Mouse (Mus musculus): ENCODE measurements at regions not wholly inside any gene's neighbourhood (a gene's known extent, or its start where the extent isn't known, plus 50 kb on each side); places are given as distances from the start of the nearest gene placed in this dataset.

DNA sequence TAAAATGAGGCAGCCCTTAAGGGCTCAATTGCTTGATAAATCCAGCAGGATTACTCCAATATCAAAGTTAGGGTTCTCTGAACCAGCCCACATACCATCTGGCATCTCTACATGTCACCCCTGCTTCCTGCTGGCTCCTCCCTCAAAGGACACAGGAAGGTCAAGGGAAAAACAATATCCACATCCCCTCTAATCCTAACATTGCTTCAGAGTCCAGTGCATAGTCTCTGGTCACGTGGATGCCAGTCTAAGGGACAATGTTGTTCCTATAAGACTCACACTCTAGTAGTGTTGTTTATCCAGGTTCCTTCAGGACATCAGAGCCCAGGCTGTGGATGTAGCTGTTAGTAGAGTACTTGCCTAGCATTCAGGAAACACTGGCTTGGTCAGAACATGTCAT, 124.9 kb upstream of the Foxa2 start:
- 0 out of 2 replicates have a peak, but pooled peaks have one; percentile 27 for ATAC-seq
- Histone ChIP-seq H3K9ac (replicated peaks; ENCODE audit: low read length) (no peak overlapping the region), H3K4me1 (ENCODE audit: insufficient read depth, low read length) (no peaks in the 10 kb centered on the region), H3K27ac (peak overlapping the region; percentile 7; the same call in 1 of the 2 replicates), H3K27me3 (ENCODE audit: insufficient read depth, low read length) (no peaks in the 10 kb centered on the region), H3K9me3 (ENCODE audit: low read length) (no peaks in the 10 kb centered on the region), H3K4me3 (ENCODE audit: low read length) (no peak overlapping the region), H3K36me3 (ENCODE audit: insufficient read depth, low read length) (no peaks in the 10 kb centered on the region), H3K4me2 (ENCODE audit: low read depth, low read length) (no peak overlapping the region)
- TF ChIP-seq CTCF (IDR thresholded peaks at IDR 0.05; ENCODE audit: low read depth), result no peak
- WGBS, result 52% methylated on average over 1 of the region's 1 CpGs
- no peak for DNase-seq (ENCODE audit: low spot score)

DNA sequence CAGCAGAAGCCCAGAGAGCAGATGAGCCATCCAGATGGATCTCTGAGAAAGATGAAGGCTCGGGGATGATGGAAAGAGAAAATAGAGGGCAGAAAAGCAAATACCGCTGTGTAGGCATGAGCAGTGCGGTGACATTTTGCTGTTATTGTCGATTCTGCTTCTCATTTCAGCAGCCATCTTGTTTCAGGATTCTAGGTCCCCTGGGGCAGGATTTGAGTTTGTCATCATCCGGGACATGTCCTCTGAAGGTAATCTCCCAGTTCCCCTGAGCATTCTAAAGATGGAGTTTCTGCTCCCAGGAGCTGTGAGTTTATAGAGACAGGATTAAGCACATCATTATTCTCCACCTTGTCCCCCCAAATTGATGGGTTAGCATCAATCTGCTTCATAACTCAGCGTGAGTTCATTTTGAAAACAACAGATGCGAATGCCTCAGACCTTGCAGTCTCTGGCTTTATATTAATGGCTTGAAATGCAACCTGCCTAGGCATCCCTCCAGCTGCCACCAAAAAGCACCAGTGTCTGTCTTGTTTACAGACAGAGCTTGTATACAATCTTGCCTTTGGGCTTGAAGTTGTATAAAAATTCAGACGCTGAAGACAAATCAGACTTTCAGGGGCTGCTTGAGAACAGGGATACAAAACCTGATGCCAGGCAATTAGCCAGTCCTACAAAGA, 128.6 kb upstream of the Foxa2 start:
- H3K27ac ChIP-seq, result no peak overlapping the region; the same call in 1 of the 2 replicates
- H3K9me3 ChIP-seq (ENCODE audit: low read length), result no peaks in the 10 kb centered on the region
- 72% methylated on average over 8 of the region's 8 CpGs for WGBS
- no peak overlapping the region for H3K4me2 ChIP-seq (ENCODE audit: low read depth, low read length)
- H3K4me1 ChIP-seq (ENCODE audit: insufficient read depth, low read length), result no peaks in the 10 kb centered on the region
- H3K4me3 ChIP-seq (ENCODE audit: low read length), result no peak overlapping the region
- no peaks in the 10 kb centered on the region for H3K36me3 ChIP-seq (ENCODE audit: insufficient read depth, low read length)
- no peak for TF ChIP-seq CTCF (IDR thresholded peaks at IDR 0.05; ENCODE audit: low read depth)
- 0 out of 2 replicates have a peak, but pooled peaks have one; percentile 15 for ATAC-seq
- H3K9ac ChIP-seq (replicated peaks; ENCODE audit: low read length), result no peak overlapping the region
- DNase-seq (ENCODE audit: low spot score), result peak; percentile 30
- no peaks in the 10 kb centered on the region for H3K27me3 ChIP-seq (ENCODE audit: insufficient read depth, low read length)

DNA sequence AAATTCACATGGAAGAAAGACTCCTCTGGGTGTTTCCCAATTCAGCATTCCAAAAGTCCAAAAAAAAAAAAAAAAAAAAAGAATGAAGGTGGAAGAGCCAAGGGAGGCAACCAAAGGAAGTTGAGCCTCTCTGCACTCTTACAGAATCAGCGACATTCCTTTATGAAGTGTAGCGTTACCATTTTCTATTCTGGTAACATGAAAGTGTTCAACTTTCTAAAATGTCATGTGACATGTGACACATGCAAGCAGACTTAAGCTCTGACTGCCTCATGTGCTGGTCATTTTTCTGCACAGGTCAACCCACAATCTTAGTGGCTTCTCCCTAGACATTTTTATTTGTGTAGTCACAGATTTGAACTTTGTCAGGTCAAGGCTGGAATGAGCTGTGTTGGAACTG, 133.5 kb upstream of the Foxa2 start:
- WGBS, result 94% methylated on average over 2 of the region's 2 CpGs
- DNase-seq (ENCODE audit: low spot score) (no peak), ATAC-seq (no peak)
- no peak for TF ChIP-seq CTCF (IDR thresholded peaks at IDR 0.05; ENCODE audit: low read depth)
- Histone ChIP-seq H3K36me3 (ENCODE audit: insufficient read depth, low read length) (no peaks in the 10 kb centered on the region), H3K4me1 (ENCODE audit: insufficient read depth, low read length) (no peaks in the 10 kb centered on the region), H3K27ac (no peak overlapping the region), H3K9ac (replicated peaks; ENCODE audit: low read length) (no peak overlapping the region), H3K9me3 (ENCODE audit: low read length) (no peaks in the 10 kb centered on the region), H3K27me3 (ENCODE audit: insufficient read depth, low read length) (no peaks in the 10 kb centered on the region), H3K4me3 (ENCODE audit: low read length) (no peak overlapping the region), H3K4me2 (ENCODE audit: low read depth, low read length) (no peak overlapping the region)

DNA sequence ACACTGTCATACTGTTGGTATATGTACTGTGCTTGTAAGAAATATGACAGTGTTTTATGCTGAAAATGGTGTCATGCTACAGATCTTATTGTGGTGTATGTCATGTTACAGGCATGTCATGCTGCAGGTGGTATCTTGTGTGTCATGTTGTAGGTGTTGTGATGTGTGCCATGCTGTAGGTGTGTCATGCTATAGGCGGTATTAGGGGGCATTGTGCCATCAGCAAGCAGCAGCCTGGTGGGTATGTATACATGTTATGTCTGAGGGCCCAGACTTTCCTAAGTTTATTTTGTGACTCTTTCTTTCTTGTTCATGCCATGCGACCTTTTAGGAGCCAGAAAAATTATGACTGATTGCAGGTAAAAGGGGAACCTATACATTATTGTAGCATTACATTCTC, 134.7 kb upstream of the Foxa2 start:
- no peak for TF ChIP-seq CTCF (IDR thresholded peaks at IDR 0.05; ENCODE audit: low read depth)
- H3K4me1 ChIP-seq (ENCODE audit: insufficient read depth, low read length), result no peaks in the 10 kb centered on the region
- no peak overlapping the region for H3K27ac ChIP-seq
- 89% methylated on average over 2 of the region's 2 CpGs for whole genome bisulfite sequencing
- no peaks in the 10 kb centered on the region for H3K27me3 ChIP-seq (ENCODE audit: insufficient read depth, low read length)
- H3K4me2 ChIP-seq (ENCODE audit: low read depth, low read length), result no peak overlapping the region
- DNase-seq (ENCODE audit: low spot score) (no peak), ATAC-seq (no peak)
- H3K9me3 ChIP-seq (ENCODE audit: low read length), result no peaks in the 10 kb centered on the region
- no peaks in the 10 kb centered on the region for H3K36me3 ChIP-seq (ENCODE audit: insufficient read depth, low read length)
- no peak overlapping the region for H3K9ac ChIP-seq (replicated peaks; ENCODE audit: low read length)
- H3K4me3 ChIP-seq (ENCODE audit: low read length), result no peak overlapping the region

DNA sequence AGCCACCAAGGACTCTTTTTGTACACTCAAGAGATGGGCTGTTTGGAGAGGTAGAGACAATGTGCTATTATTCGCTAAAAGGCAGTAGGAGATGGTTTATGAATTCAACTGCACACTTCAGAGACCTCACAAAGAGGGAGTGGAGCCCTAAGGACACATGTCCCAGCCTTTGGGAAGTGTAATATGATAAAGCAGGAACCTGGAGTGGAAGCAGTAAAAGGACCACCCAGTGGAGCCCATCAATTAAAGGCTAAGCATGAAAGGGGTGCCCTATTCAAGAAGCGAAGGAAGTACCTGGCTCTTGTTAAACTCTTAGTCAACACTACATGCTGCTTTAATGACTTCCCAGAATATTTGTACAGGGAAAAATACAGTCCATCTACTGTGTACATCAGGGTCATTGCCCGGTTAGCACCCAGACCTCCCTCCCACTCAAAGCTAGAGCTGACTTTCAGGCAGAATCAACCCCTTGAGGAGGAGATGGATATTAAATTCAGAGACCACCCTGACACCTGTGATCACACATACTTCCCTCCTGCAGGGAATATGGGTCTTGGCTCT, 135.8 kb upstream of the Foxa2 start:
- Histone ChIP-seq H3K4me2 (ENCODE audit: low read depth, low read length) (no peak overlapping the region), H3K9ac (replicated peaks; ENCODE audit: low read length) (no peak overlapping the region), H3K4me1 (ENCODE audit: insufficient read depth, low read length) (no peaks in the 10 kb centered on the region), H3K27ac (no peak overlapping the region), H3K36me3 (ENCODE audit: insufficient read depth, low read length) (no peaks in the 10 kb centered on the region), H3K9me3 (ENCODE audit: low read length) (no peaks in the 10 kb centered on the region), H3K27me3 (ENCODE audit: insufficient read depth, low read length) (no peaks in the 10 kb centered on the region), H3K4me3 (ENCODE audit: low read length) (no peak overlapping the region)
- TF ChIP-seq CTCF (IDR thresholded peaks at IDR 0.05; ENCODE audit: low read depth), result no peak
- ATAC-seq (no peak), DNase-seq (ENCODE audit: low spot score) (no peak)
- WGBS, result 89% methylated on average over 3 of the region's 3 CpGs

DNA sequence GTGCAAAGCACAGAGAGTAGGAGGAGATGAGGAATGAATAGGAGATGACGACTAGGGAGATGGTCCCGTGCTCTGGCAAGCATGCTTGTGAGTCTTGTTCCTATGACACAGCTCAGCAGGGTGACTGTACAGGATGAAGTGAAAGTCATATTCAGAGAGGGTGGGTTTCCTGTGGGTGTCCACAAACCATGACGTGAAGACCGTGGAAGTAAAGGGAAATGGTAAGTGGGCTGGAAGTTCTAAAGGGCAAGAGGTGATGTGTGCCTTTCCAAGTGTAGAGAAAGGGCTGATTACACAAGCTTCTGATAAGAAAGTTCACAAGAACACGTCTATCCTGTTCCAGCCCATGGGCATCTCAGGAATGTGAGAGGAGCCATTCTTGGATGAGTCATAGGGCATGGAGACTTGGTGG, 138.0 kb upstream of the Foxa2 start:
- Histone ChIP-seq H3K27me3 (ENCODE audit: insufficient read depth, low read length) (no peaks in the 10 kb centered on the region), H3K36me3 (ENCODE audit: insufficient read depth, low read length) (no peaks in the 10 kb centered on the region), H3K27ac (no peak overlapping the region), H3K4me3 (ENCODE audit: low read length) (no peak overlapping the region), H3K9ac (replicated peaks; ENCODE audit: low read length) (no peak overlapping the region), H3K9me3 (ENCODE audit: low read length) (no peaks in the 10 kb centered on the region), H3K4me1 (ENCODE audit: insufficient read depth, low read length) (no peaks in the 10 kb centered on the region), H3K4me2 (ENCODE audit: low read depth, low read length) (no peak overlapping the region)
- no peak for ATAC-seq
- WGBS, result 80% methylated on average over 5 of the region's 5 CpGs
- no peak for DNase-seq (ENCODE audit: low spot score)
- TF ChIP-seq CTCF (IDR thresholded peaks at IDR 0.05; ENCODE audit: low read depth), result no peak

DNA sequence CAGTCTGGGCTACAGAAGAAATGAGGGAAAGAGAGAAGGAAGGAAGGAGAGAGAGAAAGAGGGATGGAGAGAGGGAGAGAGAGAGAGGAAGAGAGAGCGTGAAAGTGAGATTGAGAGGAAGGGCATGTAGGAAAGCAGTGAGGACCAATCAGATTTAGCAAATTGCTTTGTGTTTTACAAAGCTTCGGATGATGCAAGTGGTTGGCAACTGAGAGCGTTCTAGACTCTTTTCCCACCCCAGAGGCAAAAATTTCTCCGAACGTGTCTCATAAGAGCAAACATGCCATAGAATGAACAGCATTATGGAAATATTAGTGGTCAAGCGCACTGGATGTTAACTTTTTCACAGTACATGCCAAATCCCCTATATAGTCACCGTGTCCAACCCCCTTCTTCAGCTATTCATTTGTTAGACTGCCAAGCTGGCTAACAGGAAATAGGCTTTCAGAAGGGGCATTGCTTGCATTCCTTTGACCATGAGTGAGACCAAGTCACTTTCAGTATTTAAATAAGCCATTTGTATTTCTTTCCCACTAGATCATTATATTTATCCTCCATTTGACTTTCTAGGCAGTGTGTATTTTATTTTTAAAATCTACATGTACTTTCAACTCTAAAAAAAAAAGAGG, 139.7 kb upstream of the Foxa2 start:
- Histone ChIP-seq H3K36me3 (ENCODE audit: insufficient read depth, low read length) (no peaks in the 10 kb centered on the region), H3K27ac (no peak overlapping the region), H3K9ac (replicated peaks; ENCODE audit: low read length) (no peak overlapping the region), H3K4me2 (ENCODE audit: low read depth, low read length) (no peak overlapping the region), H3K4me3 (ENCODE audit: low read length) (no peak overlapping the region), H3K9me3 (ENCODE audit: low read length) (no peaks in the 10 kb centered on the region), H3K27me3 (ENCODE audit: insufficient read depth, low read length) (no peaks in the 10 kb centered on the region), H3K4me1 (ENCODE audit: insufficient read depth, low read length) (no peaks in the 10 kb centered on the region)
- no peak for ATAC-seq
- no peak for DNase-seq (ENCODE audit: low spot score)
- no peak for TF ChIP-seq CTCF (IDR thresholded peaks at IDR 0.05; ENCODE audit: low read depth)
- 84% methylated on average over 7 of the region's 7 CpGs for WGBS
